Mouse (Mus musculus): ENCODE results near the gene Odf3. TPM values are rescaled to one million over a fixed set of nuclear protein-coding genes. Genes with fewer than 3 reads are reported as not detected.

The Odf3 gene
- polyA plus RNA-seq, 1 experiment = not detected

- H3K27ac ChIP-seq (ENCODE audit: control insufficient read depth, insufficient read depth, low read length) = no peak overlapping the region
- DNase-seq = no peak
- no peak for TF ChIP-seq POLR2A (IDR thresholded peaks at IDR 0.05; ENCODE audit: control insufficient read depth, extremely low read depth, insufficient read depth, low read length, poor library complexity)
Observed at GRCm38 (mm10) chr7:140840750-140841735, 6.6 kb upstream of the Odf3 start.

GRCm38 (mm10) chr7:140843806-140844205, 3.8 kb upstream of the Odf3 start:
- no peak for DNase-seq
- no peaks in the 10 kb centered on the region for H3K36me3 ChIP-seq (ENCODE audit: control insufficient read depth, insufficient read depth, low read length)
- 88% methylated on average over 7 of the region's 7 CpGs for WGBS

More at GRCm38 (mm10) chr7:140840750-140841735, 6.6 kb upstream of the Odf3 start:
- no peaks in the 10 kb centered on the region for H3K36me3 ChIP-seq (ENCODE audit: control insufficient read depth, insufficient read depth, low read length)
- no peaks in the 10 kb centered on the region for H3K4me1 ChIP-seq (replicated peaks; ENCODE audit: control insufficient read depth, insufficient read depth, low read length)
- H3K4me3 ChIP-seq (ENCODE audit: control insufficient read depth, insufficient read depth, low read length) = no peak overlapping the region
- no peaks in the 10 kb centered on the region for H3K27me3 ChIP-seq (ENCODE audit: control insufficient read depth, insufficient read depth, low read length)
- 62% methylated on average over 19 of the region's 19 CpGs for WGBS

GRCm38 (mm10) chr7:140844905-140845665, 2.5 kb upstream of the Odf3 start, which contains the start of gene Scgb1c1:
Gene Scgb1c1, plus strand, starts transcription at chr7:140845547.
- 33% methylated on average over 14 of the region's 14 CpGs for WGBS
- Histone ChIP-seq H3K36me3 (ENCODE audit: control insufficient read depth, insufficient read depth, low read length) (no peaks in the 10 kb centered on the region), H3K4me1 (replicated peaks; ENCODE audit: control insufficient read depth, insufficient read depth, low read length) (no peaks in the 10 kb centered on the region), H3K4me3 (ENCODE audit: control insufficient read depth, insufficient read depth, low read length) (no peak within 1 kb of the TSS), H3K27ac (ENCODE audit: control insufficient read depth, insufficient read depth, low read length) (no peak within 1 kb of the TSS), H3K27me3 (ENCODE audit: control insufficient read depth, insufficient read depth, low read length) (no peaks in the 10 kb centered on the region)
- TF ChIP-seq CTCF (IDR thresholded peaks at IDR 0.05; ENCODE audit: borderline replicate concordance, control insufficient read depth, extremely low read depth, insufficient read depth, low read length, poor library complexity) (peak; percentile 80; the same call in 1 of the 2 replicates), POLR2A (IDR thresholded peaks at IDR 0.05; ENCODE audit: control insufficient read depth, extremely low read depth, insufficient read depth, low read length, poor library complexity) (no peak)
- DNase-seq = peak; percentile 90

More at GRCm38 (mm10) chr7:140843806-140844205, 3.8 kb upstream of the Odf3 start:
- Histone ChIP-seq H3K27me3 (ENCODE audit: control insufficient read depth, insufficient read depth, low read length) (no peaks in the 10 kb centered on the region), H3K27ac (ENCODE audit: control insufficient read depth, insufficient read depth, low read length) (no peak overlapping the region), H3K4me3 (ENCODE audit: control insufficient read depth, insufficient read depth, low read length) (no peak overlapping the region), H3K4me1 (replicated peaks; ENCODE audit: control insufficient read depth, insufficient read depth, low read length) (no peaks in the 10 kb centered on the region)
- TF ChIP-seq CTCF (IDR thresholded peaks at IDR 0.05; ENCODE audit: borderline replicate concordance, control insufficient read depth, extremely low read depth, insufficient read depth, low read length, poor library complexity) (no peak), POLR2A (IDR thresholded peaks at IDR 0.05; ENCODE audit: control insufficient read depth, extremely low read depth, insufficient read depth, low read length, poor library complexity) (no peak)

GRCm38 (mm10) chr7:140845683-140846082, 1.9 kb upstream of the Odf3 start:
- Histone ChIP-seq H3K27me3 (ENCODE audit: control insufficient read depth, insufficient read depth, low read length) (no peaks in the 10 kb centered on the region), H3K4me1 (replicated peaks; ENCODE audit: control insufficient read depth, insufficient read depth, low read length) (no peaks in the 10 kb centered on the region), H3K36me3 (ENCODE audit: control insufficient read depth, insufficient read depth, low read length) (no peaks in the 10 kb centered on the region), H3K4me3 (ENCODE audit: control insufficient read depth, insufficient read depth, low read length) (no peak overlapping the region), H3K27ac (ENCODE audit: control insufficient read depth, insufficient read depth, low read length) (no peak overlapping the region)
- TF ChIP-seq CTCF (IDR thresholded peaks at IDR 0.05; ENCODE audit: borderline replicate concordance, control insufficient read depth, extremely low read depth, insufficient read depth, low read length, poor library complexity) = no peak
- TF ChIP-seq POLR2A (IDR thresholded peaks at IDR 0.05; ENCODE audit: control insufficient read depth, extremely low read depth, insufficient read depth, low read length, poor library complexity) = no peak
- 77% methylated on average over 4 of the region's 4 CpGs for WGBS
- no peak for DNase-seq

DNA sequence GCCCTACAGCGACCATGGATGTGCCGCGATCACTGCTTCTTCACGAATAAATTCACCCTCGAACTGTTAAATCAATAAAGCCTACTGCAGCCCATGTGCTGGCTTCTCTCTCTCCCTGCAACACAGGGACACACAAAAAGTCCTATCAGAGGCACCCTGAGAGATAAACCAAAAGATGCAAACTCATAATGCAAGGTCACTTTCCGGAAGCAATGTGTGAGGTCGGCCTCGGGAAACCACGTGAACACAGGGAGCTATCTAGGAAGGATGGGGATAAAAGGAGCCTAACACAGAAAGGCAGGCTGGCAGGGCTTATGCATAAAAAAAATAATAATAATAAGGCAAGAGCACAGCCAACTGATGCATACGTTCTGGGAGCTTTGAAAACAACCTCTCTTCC, 929 bp upstream of the Odf3 start:
- 92% methylated on average over 10 of the region's 10 CpGs for WGBS
- no peak for DNase-seq
- Histone ChIP-seq H3K27ac (ENCODE audit: control insufficient read depth, insufficient read depth, low read length) (no peak overlapping the region), H3K36me3 (ENCODE audit: control insufficient read depth, insufficient read depth, low read length) (no peaks in the 10 kb centered on the region), H3K4me1 (replicated peaks; ENCODE audit: control insufficient read depth, insufficient read depth, low read length) (no peaks in the 10 kb centered on the region), H3K4me3 (ENCODE audit: control insufficient read depth, insufficient read depth, low read length) (no peak overlapping the region), H3K27me3 (ENCODE audit: control insufficient read depth, insufficient read depth, low read length) (no peaks in the 10 kb centered on the region)
- TF ChIP-seq POLR2A (IDR thresholded peaks at IDR 0.05; ENCODE audit: control insufficient read depth, extremely low read depth, insufficient read depth, low read length, poor library complexity) (no peak), CTCF (IDR thresholded peaks at IDR 0.05; ENCODE audit: borderline replicate concordance, control insufficient read depth, extremely low read depth, insufficient read depth, low read length, poor library complexity) (no peak)

GRCm38 (mm10) chr7:140848591-140848990, 986 bp downstream of the Odf3 start:
- WGBS = 96% methylated on average over 10 of the region's 10 CpGs

More at GRCm38 (mm10) chr7:140848591-140848990, 986 bp downstream of the Odf3 start:
- H3K27me3 ChIP-seq (ENCODE audit: control insufficient read depth, insufficient read depth, low read length) = no peaks in the 10 kb centered on the region
- DNase-seq = no peak
- no peak overlapping the region for H3K27ac ChIP-seq (ENCODE audit: control insufficient read depth, insufficient read depth, low read length)
- H3K4me3 ChIP-seq (ENCODE audit: control insufficient read depth, insufficient read depth, low read length) = no peak overlapping the region
- H3K36me3 ChIP-seq (ENCODE audit: control insufficient read depth, insufficient read depth, low read length) = peaks cover 5% of the 10 kb centered on the region; the same call in 1 of the 2 replicates
- TF ChIP-seq CTCF (IDR thresholded peaks at IDR 0.05; ENCODE audit: borderline replicate concordance, control insufficient read depth, extremely low read depth, insufficient read depth, low read length, poor library complexity) = no peak
- no peak for TF ChIP-seq POLR2A (IDR thresholded peaks at IDR 0.05; ENCODE audit: control insufficient read depth, extremely low read depth, insufficient read depth, low read length, poor library complexity)
- no peaks in the 10 kb centered on the region for H3K4me1 ChIP-seq (replicated peaks; ENCODE audit: control insufficient read depth, insufficient read depth, low read length)

Data from thymus, adult 2 months (tissue).